Mouse (Mus musculus) mouse embryonic stem cell (cell line): Measurements from ENCODE around the gene B230307C23Rik.

Experiments
- in situ Hi-C, 2 experiments: fragments of 300-500 bp; cut with MboI; formaldehyde crosslinking; loops; 1 replicate in 1 of 2; 3 replicates in 1 of 2; pipeline ENCODE4 v1.14.3; 2019 to 2020; ENCODE audit warnings: low sequenced_read_pairs in 2 of 2, low pct_unique_long_range_greater_than_20kb in 1 of 2, mixed read lengths in 1 of 2; ENCODE audit not compliant: unreplicated experiment in 1 of 2

B230307C23Rik gene

DNA sequence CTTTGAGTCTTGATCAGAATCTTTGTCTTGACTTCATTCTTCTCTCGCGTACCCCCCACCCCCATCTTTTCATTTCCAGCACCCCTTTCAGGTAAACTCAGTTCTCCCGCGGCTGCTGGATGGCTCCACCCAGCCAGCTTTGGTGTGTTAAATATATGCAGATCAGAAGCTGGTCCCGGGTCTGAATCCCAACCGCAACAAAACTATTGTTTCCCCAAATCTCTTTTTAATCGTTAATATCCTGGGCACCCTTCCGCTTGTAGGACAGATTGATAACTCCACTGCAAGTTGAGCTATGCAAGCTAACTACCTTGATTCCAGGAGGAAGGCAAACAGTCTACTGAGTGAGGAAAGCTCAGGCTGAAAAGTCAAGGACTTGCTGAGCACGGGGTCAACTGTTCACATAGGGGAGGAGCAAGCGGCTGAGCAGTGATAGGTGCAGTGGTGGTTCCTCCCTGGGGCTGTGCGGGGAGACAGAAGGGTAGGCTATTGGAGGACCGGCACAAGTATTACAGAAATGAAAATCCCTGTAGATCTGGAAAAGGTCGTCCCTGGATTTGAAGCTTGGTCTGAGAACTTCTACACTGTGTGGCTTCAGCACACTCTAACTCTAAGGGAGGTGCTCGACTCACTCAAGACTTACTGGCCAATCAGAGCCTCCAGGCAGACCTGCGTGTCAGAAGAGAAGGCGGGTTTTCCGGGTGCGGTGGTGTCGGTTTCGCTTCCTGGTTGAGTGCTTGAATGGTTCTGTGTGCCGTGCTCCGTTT, at the start of gene B230307C23Rik:
Gene B230307C23Rik, plus strand, starts transcription at position 700 of the 767 bp plus-strand sequence.
- in situ Hi-C loops: no loop called here

GRCm38 (mm10) chr16:97948836-97949235, 48.3 kb upstream of the B230307C23Rik start:
- in situ Hi-C loops: no loop called here

GRCm38 (mm10) chr16:97950061-97950460, 47.1 kb upstream of the B230307C23Rik start:
- in situ Hi-C loops: no loop called here

DNA sequence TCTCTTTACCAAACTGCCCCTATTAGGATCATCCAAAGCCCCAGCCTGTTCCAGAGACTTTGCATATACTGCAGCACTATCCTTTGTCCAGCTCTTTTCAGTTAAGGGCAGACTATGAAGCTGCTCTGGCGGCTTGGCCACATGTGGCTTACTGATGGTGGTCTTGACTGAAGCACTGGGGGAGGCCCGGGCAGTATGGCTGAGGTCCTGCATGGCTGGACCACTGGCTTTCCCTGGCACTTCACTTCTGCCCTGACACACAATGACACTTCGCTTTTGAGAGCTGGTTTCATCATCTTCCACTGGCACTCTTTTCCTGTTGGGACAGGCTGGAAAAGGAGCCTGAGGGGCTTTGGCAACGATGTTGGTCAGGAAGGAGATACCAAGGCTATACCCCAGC, 44.7 kb upstream of the B230307C23Rik start:
- in situ Hi-C loops: no loop called here

- in situ Hi-C loops: no loop called here
Observed at GRCm38 (mm10) chr16:97952801-97953200, 44.3 kb upstream of the B230307C23Rik start.

- in situ Hi-C loops: no loop called here
Observed at GRCm38 (mm10) chr16:97953300-97953699, 43.8 kb upstream of the B230307C23Rik start.

DNA sequence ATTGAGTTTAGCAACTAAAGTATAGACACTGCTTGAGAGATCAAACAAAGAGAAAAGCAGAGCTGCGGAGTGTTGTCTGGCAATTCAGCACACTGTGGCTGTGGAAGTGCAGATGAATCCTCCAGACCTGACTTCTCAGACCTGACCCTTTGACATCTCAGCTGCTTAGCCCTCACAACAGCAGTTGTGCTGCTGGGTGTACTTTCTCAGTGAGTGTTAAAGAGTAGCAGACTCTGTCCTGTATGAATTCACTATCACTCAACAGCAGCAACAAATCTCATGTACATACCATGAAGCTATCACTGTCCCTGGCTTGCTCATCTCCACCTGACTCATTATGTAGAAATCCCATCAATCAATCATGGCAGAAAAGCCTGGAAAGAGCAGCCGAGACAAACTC, 41.1 kb upstream of the B230307C23Rik start:
- in situ Hi-C loops: no loop called here

- in situ Hi-C loops: no loop called here
Observed at GRCm38 (mm10) chr16:97957626-97958025, 39.5 kb upstream of the B230307C23Rik start.

GRCm38 (mm10) chr16:97958401-97958973, 38.6 kb upstream of the B230307C23Rik start:
- in situ Hi-C loops: no loop called here

DNA sequence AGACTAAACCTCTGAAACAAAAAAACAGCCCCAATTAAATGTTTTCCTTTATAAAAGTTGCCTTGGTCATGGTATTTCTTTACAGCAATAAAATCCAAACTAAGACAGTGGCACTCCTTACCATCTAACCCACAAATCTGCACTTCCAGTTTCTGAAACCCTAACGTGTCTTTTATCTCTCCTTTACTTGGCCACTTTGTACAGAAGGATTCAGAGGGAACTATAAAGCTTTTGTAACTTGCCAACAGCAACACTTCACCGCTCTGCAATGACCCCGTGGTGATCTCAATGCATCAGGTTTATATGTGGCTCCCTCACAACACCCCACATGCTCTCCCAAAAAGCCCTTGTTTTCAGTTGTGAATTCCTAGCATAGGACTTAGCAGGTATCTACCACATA, 36.8 kb upstream of the B230307C23Rik start:
- in situ Hi-C loops: no loop called here

- in situ Hi-C loops: no loop called here
Observed at GRCm38 (mm10) chr16:97961381-97962150, 35.5 kb upstream of the B230307C23Rik start.

- in situ Hi-C loops: no loop called here
Observed at GRCm38 (mm10) chr16:97962151-97962948, 34.8 kb upstream of the B230307C23Rik start, which contains the start of the genes C2cd2 and Zbtb21. TSS of gene C2cd2 (minus strand) at chr16:97962598. TSS of gene Zbtb21 (minus strand) at chr16:97962622.

GRCm38 (mm10) chr16:97963956-97964540, 33.1 kb upstream of the B230307C23Rik start:
- in situ Hi-C loops: no loop called here

- in situ Hi-C loops: no loop called here
Observed at GRCm38 (mm10) chr16:97977277-97977676, 19.8 kb upstream of the B230307C23Rik start.

GRCm38 (mm10) chr16:97977722-97978121, 19.4 kb upstream of the B230307C23Rik start:
- in situ Hi-C loops: no loop called here

DNA sequence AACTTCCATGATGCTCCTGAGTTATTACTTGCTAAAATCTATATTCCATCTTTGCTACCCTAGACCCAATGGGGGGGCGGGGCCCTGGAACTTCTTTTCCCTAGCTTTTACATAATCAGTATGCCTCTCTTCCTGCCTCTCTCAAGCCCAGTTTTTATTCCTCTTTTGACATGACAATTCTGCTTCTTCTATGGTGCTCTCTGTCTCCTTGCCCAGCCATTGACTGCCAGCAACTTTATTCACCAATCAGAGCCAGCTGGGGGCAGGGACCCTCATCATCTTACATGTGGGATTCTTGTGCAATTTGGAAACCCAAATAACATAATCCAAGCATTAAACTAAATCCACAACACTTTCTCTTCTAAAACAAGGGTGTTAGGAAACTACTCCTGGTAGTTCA, 15.8 kb upstream of the B230307C23Rik start:
- in situ Hi-C loops: no loop called here

- in situ Hi-C loops: no loop called here
Observed at GRCm38 (mm10) chr16:97984589-97984988, 12.5 kb upstream of the B230307C23Rik start.

DNA sequence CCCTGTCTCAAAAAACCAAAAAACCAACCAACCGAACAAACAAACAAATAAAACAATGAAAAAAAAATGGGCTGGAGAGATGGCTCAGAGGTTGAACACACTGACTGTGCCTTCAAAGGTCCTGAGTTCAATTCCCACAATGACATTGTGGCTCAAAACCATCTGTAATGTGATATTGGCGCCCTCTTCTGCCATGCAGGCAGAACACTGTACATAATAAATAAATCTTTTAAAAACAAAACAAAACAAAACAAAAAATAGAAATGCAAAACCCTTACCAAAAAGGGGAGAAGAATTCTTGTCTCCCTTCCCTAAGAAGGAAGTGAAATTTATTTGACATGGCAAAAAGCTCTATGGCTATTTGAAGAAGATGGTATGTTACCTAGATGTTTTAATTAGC, 5.6 kb upstream of the B230307C23Rik start:
- in situ Hi-C loops: no loop called here
